Mouse (Mus musculus) embryonic facial prominence, embryonic 14.5 days (tissue): ENCODE results near the gene Iqschfp. TPM values are rescaled to one million over a fixed set of nuclear protein-coding genes. Genes with fewer than 3 reads are reported as not detected.
A peak's percentile ranks its signal among the peaks of the same experiment; 100 is the strongest.

Experiments used
- ATAC-seq: fragments of 200-750 bp; cut with Nextera tagmentation; 2 replicates; pipeline ENCODE4 v1.8.0; 2017; ENCODE audit warnings: low read depth, moderate number of reproducible peaks, moderate TSS enrichment
- DNase-seq: peaks from one replicate; pipeline ENCODE4 v3.0.0-alpha.2; 2015; ENCODE audit warnings: low spot score
- H3K27ac ChIP-seq: fragments of 300-500 bp; sonication (generic); replicated peaks from 2 replicates; pipeline ENCODE4 v1.5.1; 2014; ENCODE audit warnings: low read depth, mild to moderate bottlenecking, low read length, moderate library complexity
- H3K27me3 ChIP-seq: fragments of 300-500 bp; sonication (generic); replicated peaks from 2 replicates; pipeline ENCODE4 v1.6.1; 2014; ENCODE audit warnings: low read length; ENCODE audit not compliant: control insufficient read depth, insufficient read depth
- H3K36me3 ChIP-seq: fragments of 300-500 bp; sonication (generic); 2 replicates; pipeline ENCODE4 v1.6.1; 2014; ENCODE audit warnings: low read length, mixed read lengths; ENCODE audit not compliant: control insufficient read depth, insufficient read depth
- H3K4me1 ChIP-seq: fragments of 300-500 bp; sonication (generic); 2 replicates; pipeline ENCODE4 v1.6.1; 2014; ENCODE audit warnings: antibody characterized with exemption, low read length; ENCODE audit not compliant: control insufficient read depth, insufficient read depth
- H3K4me2 ChIP-seq: fragments of 300-500 bp; sonication (generic); 2 replicates; pipeline ENCODE4 v1.6.1; 2014; ENCODE audit warnings: low read depth, mild to moderate bottlenecking, low read length, moderate library complexity, mixed read lengths
- H3K4me3 ChIP-seq: fragments of 300-500 bp; sonication (generic); 2 replicates; pipeline ENCODE4 v1.5.1; 2014; ENCODE audit warnings: low read depth, mild to moderate bottlenecking, low read length
- H3K9ac ChIP-seq: fragments of 300-500 bp; sonication (generic); 2 replicates; pipeline ENCODE4 v1.6.1; 2014; ENCODE audit warnings: low read depth, mild to moderate bottlenecking, low read length, moderate library complexity, mixed read lengths
- H3K9me3 ChIP-seq: fragments of 300-500 bp; sonication (generic); 2 replicates; pipeline ENCODE4 v1.6.1; 2016; ENCODE audit warnings: low read length; ENCODE audit not compliant: control insufficient read depth
- WGBS: fragments of 180-500 bp; shearing (Covaris S2); extraction: QIAGEN DNeasy Blood & Tissue Kit; methylation state at CpG from one replicate; pipeline ENCODE4 v1.1.7; 2014; 5-methylcytosine and 5-hydroxymethylcytosine counted together
- polyA plus RNA-seq: library from polyadenylated mRNA; unstranded; fragments of >200 nt; fragmentation: Nextera tagmentation; extraction: Ambion mirVana; gene quantifications from 2 replicates; pipeline ENCODE4 v1.2.1, GENCODE M21; 2014

Iqschfp gene
- polyA plus RNA-seq, 1 experiment from 2014 or later: 1.2 TPM

DNA sequence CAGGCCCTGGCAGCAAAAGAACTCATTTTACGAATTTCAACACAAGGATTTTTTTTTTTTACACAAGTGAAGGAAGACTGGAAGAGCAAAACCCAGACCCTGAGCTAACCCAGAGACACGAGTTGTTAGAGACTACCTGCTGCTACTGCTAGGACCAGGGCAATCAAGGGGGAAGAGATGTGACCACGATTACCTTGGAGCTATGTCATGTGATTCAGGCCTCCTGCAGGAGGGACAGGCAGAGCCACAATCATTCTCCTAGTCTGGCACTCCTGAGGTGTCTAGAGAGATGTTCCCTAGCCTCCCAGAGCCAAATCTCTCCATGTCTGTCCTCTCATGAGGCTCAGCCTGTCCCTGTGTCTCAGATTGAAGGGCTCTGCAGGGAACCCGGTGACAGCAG is 634.4 kb downstream of the Iqschfp start:
- ATAC-seq: no peak
- Histone ChIP-seq H3K9me3 (no peaks in the 10 kb centered on the region), H3K4me2 (no peak overlapping the region), H3K9ac (no peak overlapping the region), H3K4me1 (no peaks in the 10 kb centered on the region), H3K27me3 (no peaks in the 10 kb centered on the region), H3K36me3 (no peaks in the 10 kb centered on the region), H3K4me3 (no peak overlapping the region), H3K27ac (no peak overlapping the region)
- no peak for DNase-seq
- WGBS: 52% methylated on average over 4 of the region's 4 CpGs

DNA sequence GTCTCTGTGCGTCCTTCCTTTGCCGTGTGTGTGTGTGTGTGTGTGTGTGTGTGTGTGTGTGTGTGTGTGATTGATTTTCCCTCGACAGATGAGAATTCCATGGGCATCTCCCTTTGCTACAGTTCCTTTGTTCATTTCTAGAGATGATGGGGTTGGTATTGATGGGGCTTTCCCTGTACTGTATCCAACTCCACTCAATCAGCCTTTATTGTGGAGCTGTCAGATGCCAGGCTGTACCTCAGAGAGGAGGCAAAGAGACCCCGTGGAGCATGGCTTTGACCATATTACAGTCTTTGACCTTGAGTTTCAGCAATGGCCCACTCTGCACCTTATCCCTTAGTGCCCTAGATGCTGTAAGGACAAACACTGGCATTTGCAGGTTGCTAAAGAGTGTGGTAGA is 635.1 kb downstream of the Iqschfp start:
- Histone ChIP-seq H3K9ac (no peak overlapping the region), H3K36me3 (no peaks in the 10 kb centered on the region), H3K4me1 (no peaks in the 10 kb centered on the region), H3K4me3 (no peak overlapping the region), H3K27me3 (no peaks in the 10 kb centered on the region), H3K9me3 (no peaks in the 10 kb centered on the region), H3K4me2 (no peak overlapping the region), H3K27ac (no peak overlapping the region)
- WGBS: 83% methylated on average over 4 of the region's 4 CpGs
- ATAC-seq (no peak), DNase-seq (no peak)

DNA sequence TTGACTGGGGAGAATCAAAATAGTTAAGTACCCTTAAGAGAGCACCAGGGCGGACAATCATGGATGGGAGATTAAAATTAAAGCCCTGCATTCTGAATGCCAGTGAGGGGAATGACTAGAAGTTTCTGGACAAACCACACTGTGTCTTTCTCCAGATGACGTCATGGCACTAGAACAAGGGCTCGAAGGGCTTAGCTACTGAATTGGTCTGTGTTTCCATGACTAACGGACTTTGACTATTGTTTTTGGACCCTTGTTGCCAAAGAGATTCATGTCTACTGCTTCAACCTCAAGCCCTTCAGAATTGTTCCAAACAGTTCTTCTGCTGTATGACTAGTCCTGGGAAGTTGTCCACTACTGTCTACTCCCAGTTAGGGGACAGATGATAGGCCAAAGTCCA is 639.9 kb downstream of the Iqschfp start:
- Histone ChIP-seq H3K4me1 (0 out of 2 replicates have a peak, but pooled peaks cover 4% of the 10 kb centered on the region), H3K4me3 (no peak overlapping the region), H3K27ac (no peak overlapping the region), H3K27me3 (no peaks in the 10 kb centered on the region), H3K9me3 (0 out of 2 replicates have a peak, but pooled peaks cover 6% of the 10 kb centered on the region), H3K4me2 (no peak overlapping the region), H3K36me3 (no peaks in the 10 kb centered on the region), H3K9ac (no peak overlapping the region)
- 90% methylated on average over 4 of the region's 4 CpGs for WGBS
- DNase-seq (no peak), ATAC-seq (no peak)

DNA sequence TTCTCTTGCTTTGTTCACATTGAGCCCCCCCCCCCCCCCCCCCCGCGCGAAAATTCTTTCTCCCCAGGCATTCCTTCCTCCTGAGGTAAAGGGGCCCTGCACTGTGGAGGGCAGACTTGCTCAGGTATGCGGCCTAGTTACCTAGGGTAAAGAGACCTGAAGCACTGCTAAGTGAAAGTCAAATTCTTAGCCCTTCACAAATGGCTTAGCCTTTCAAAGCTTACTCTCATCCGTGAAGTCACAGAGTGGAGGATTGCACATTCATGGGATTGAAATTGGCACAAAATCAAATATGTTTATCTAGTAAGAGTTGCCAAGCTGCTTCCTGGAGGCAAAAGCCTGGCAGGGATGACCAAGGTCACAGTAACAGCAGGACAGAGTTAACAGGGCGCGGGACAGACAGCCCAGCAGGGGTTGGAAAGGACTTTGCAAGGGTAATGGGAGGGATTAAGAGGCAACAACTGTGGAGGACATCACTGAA is 642.6 kb downstream of the Iqschfp start:
- WGBS: 26% methylated on average over 5 of the region's 7 CpGs
- no peaks in the 10 kb centered on the region for H3K27me3 ChIP-seq
- ATAC-seq: peak; percentile 72
- no peak overlapping the region for H3K9ac ChIP-seq
- H3K9me3 ChIP-seq: 0 out of 2 replicates have a peak, but pooled peaks cover 8% of the 10 kb centered on the region
- H3K36me3 ChIP-seq: no peaks in the 10 kb centered on the region
- DNase-seq: peak; percentile 14
- no peak overlapping the region for H3K4me2 ChIP-seq
- no peak overlapping the region for H3K4me3 ChIP-seq
- no peak overlapping the region for H3K27ac ChIP-seq
- H3K4me1 ChIP-seq: 0 out of 2 replicates have a peak, but pooled peaks cover 4% of the 10 kb centered on the region

DNA sequence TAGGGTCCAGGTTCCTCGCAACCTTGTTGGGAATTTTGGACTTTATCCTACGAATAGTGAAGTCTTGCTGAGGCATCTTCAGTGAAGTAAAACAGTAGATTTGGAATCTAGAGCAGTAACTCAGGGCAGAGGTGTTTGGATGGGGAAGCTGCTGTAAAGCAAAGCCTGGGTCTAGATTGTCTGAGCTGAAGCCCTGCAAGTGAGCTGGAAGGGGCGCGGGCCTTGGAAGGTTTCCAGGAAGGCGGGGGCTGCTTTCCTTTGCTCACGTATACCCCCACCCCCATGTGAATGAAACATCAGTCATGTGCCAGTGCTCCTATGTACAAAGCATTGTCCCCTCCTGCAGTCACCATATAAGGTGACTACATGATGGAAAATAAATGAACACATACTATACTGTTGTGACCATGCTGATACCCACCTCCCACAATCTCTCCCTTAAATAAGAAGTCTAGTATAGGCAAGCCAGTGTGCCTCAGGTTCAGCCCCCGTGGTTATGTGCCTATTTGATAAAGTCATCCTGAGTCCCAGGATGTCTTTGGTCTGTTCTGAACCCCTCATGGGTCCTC is 643.2 kb downstream of the Iqschfp start:
- Histone ChIP-seq H3K4me3 (no peak overlapping the region), H3K4me2 (no peak overlapping the region), H3K9ac (no peak overlapping the region), H3K36me3 (no peaks in the 10 kb centered on the region), H3K4me1 (0 out of 2 replicates have a peak, but pooled peaks cover 4% of the 10 kb centered on the region), H3K27ac (no peak overlapping the region), H3K27me3 (no peaks in the 10 kb centered on the region), H3K9me3 (0 out of 2 replicates have a peak, but pooled peaks cover 8% of the 10 kb centered on the region)
- ATAC-seq: no peak
- 73% methylated on average over 7 of the region's 7 CpGs for WGBS
- no peak for DNase-seq

DNA sequence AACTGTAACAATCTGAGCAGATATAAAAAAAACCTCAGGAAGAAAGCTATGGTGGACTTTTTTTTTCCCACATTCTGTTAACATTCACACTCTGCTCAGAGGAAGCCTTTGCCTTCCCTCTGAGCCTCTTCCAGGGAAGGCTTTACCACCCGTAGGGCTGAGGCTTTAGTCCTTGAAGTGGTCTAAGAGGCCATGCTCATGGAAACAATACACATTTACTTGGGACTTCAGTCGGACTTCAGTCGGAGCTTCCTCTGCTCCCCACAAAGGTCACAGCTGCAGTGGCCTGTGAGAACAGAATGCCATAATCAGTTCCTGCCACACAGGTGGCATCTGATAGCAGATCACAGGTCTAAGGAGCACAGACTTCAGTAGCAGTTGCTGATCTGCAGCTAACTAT is 644.0 kb downstream of the Iqschfp start:
- Histone ChIP-seq H3K27ac (no peak overlapping the region), H3K9ac (no peak overlapping the region), H3K9me3 (0 out of 2 replicates have a peak, but pooled peaks cover 8% of the 10 kb centered on the region), H3K4me1 (0 out of 2 replicates have a peak, but pooled peaks cover 4% of the 10 kb centered on the region), H3K36me3 (no peaks in the 10 kb centered on the region), H3K4me3 (no peak overlapping the region), H3K27me3 (no peaks in the 10 kb centered on the region), H3K4me2 (no peak overlapping the region)
- DNase-seq (no peak), ATAC-seq (no peak)
- WGBS: 51% methylated on average over 3 of the region's 3 CpGs

DNA sequence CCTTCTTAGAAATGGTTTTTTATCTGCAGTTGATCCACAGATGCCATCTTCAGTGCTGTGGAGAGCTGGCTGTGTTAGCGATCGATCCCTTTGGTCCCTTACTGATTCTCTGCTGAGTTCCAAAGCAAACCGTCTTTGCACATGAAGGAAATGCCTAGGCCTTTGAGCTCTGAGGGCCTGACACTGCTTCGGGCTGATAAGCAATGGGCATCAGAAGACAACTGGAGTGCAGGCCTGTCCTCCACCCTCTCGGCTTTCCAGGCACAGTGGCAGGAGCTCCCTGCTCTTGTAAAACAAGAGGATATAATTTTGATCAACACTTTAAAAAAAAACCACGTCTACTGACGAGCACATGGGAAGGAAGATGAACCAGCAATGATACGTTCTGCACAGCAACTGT is 649.7 kb downstream of the Iqschfp start:
- DNase-seq: no peak
- ATAC-seq: no peak
- H3K9me3 ChIP-seq: 0 out of 2 replicates have a peak, but pooled peaks cover 4% of the 10 kb centered on the region
- H3K27ac ChIP-seq: no peak overlapping the region
- H3K4me3 ChIP-seq: no peak overlapping the region
- WGBS: 90% methylated on average over 8 of the region's 8 CpGs
- H3K4me2 ChIP-seq: no peak overlapping the region
- H3K27me3 ChIP-seq: no peaks in the 10 kb centered on the region
- no peak overlapping the region for H3K9ac ChIP-seq
- no peaks in the 10 kb centered on the region for H3K4me1 ChIP-seq
- no peaks in the 10 kb centered on the region for H3K36me3 ChIP-seq

DNA sequence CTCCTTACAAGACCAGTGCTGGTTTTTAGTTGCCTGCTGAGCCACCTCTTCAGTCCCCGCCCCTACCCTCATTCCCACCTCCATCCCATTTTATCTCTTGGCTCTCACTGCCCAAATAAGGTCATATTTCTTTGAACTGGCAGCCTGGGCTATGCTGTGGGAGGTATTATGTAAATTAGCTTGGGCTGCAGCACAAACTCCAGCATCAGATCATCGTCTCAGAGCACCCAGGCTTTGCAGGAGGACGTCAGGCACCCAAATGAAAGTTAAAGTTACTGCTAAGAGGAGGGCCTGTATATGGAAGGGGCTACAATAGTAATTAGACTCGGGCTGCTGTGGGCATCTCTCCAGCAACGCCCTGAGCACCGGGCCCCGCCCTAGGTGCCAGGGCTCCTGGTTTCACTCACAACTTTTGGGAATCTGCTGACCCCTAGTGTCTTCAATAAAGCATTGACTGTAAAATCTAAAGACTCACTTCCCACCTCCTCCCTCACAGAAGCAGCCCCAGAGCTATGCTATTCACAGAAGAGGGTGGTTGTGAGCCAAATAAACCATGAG is 651.0 kb downstream of the Iqschfp start:
- H3K9me3 ChIP-seq: no peaks in the 10 kb centered on the region
- H3K27ac ChIP-seq: no peak overlapping the region
- peak overlapping the region; percentile 56 for H3K4me2 ChIP-seq
- DNase-seq (peak; percentile 78), ATAC-seq (peak; percentile 85)
- WGBS: 4% methylated on average over 7 of the region's 7 CpGs
- H3K4me1 ChIP-seq: no peaks in the 10 kb centered on the region
- H3K4me3 ChIP-seq: peak overlapping the region; percentile 31
- H3K9ac ChIP-seq: peak overlapping the region; percentile 37; the same call in 1 of the 2 replicates
- H3K27me3 ChIP-seq: no peaks in the 10 kb centered on the region
- no peaks in the 10 kb centered on the region for H3K36me3 ChIP-seq

DNA sequence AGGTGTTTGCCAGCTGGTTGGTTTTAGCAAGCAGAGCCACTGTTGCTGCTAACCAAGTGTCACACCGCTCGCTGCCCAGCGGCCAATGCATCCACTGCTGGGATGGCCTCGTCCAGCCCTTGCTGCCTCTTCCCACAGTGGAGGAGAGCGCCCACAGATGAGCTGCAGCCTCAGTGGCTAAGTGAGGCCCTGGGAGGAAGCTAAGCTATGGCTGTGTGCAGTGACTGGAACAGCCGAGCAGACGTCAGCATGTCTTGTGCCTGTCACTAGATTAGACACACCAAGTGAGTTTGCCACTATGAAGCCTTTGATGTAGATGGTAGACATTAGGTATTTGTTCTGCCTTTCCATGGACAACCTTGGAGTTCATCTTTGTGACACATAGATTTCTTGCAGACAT is 652.8 kb downstream of the Iqschfp start:
- H3K4me1 ChIP-seq: no peaks in the 10 kb centered on the region
- no peaks in the 10 kb centered on the region for H3K27me3 ChIP-seq
- DNase-seq (no peak), ATAC-seq (no peak)
- no peak overlapping the region for H3K27ac ChIP-seq
- no peak overlapping the region for H3K4me2 ChIP-seq
- H3K9ac ChIP-seq: no peak overlapping the region
- no peaks in the 10 kb centered on the region for H3K36me3 ChIP-seq
- no peaks in the 10 kb centered on the region for H3K9me3 ChIP-seq
- 67% methylated on average over 7 of the region's 7 CpGs for WGBS
- H3K4me3 ChIP-seq: no peak overlapping the region
